Mouse (Mus musculus) CH12.LX (cell line): Measurements from ENCODE around the gene Riok2. TPM values are rescaled to one million over a fixed set of nuclear protein-coding genes. Genes with fewer than 3 reads are reported as not detected.
A peak's percentile ranks its signal among the peaks of the same experiment; 100 is the strongest.
"Not testable (repeated sequence)": the region's sequence is repeated elsewhere in the genome, so short reads cannot be mapped to it uniquely, and the experiment has no call there.

Source experiments
- DNase-seq: peaks from one replicate; pipeline ENCODE4 v3.0.0-alpha.2; 2013; ENCODE audit errors: extremely low read depth
- H3K27ac ChIP-seq: 2 replicates; pipeline ENCODE4 v1.5.1; 2012; ENCODE audit warnings: low read depth, mild to moderate bottlenecking, control low read depth, moderate library complexity; ENCODE audit not compliant: insufficient read depth
- H3K27me3 ChIP-seq: replicated peaks from 2 replicates; pipeline ENCODE3; 2012; ENCODE audit warnings: inconsistent platforms
- H3K36me3 ChIP-seq, 2 experiments: replicated peaks in 1 of 2; 2 replicates each; pipeline versions ENCODE3 to v1.6.1; 2012; ENCODE audit warnings: inconsistent platforms in 1 of 2, low read length in 1 of 2, mild to moderate bottlenecking in 1 of 2, mixed read lengths in 1 of 2, moderate library complexity in 1 of 2; ENCODE audit not compliant: control insufficient read depth in 1 of 2, insufficient read depth in 1 of 2
- H3K4me1 ChIP-seq, 2 experiments: 2 replicates each; pipeline ENCODE4 v1.6.1; 2012; ENCODE audit warnings: inconsistent platforms in 1 of 2, moderate library complexity in 1 of 2; ENCODE audit not compliant: insufficient read depth in 2 of 2, control insufficient read depth in 1 of 2
- H3K4me2 ChIP-seq: 2 replicates; pipeline ENCODE4 v1.6.1; 2012; ENCODE audit warnings: low read depth, mild to moderate bottlenecking, control low read depth; ENCODE audit not compliant: poor library complexity, insufficient read depth, severe bottlenecking
- H3K4me3 ChIP-seq, 3 experiments: fragments of 150-350 bp in 1 of 3; sonication (generic) in 1 of 3; replicated peaks in 1 of 3; 2 replicates each; pipeline versions ENCODE3 to v1.5.1; 2011 to 2012; ENCODE audit warnings: low read depth in 2 of 3, low read length in 2 of 3, mild to moderate bottlenecking in 2 of 3, moderate library complexity in 2 of 3, control low read depth in 1 of 3, improper control_type of control experiment in 1 of 3, inconsistent platforms in 1 of 3, mixed read lengths in 1 of 3; ENCODE audit not compliant: poor library complexity in 1 of 3
- H3K79me2 ChIP-seq: replicated peaks from 2 replicates; pipeline ENCODE4 v1.6.1; 2012; ENCODE audit warnings: mild to moderate bottlenecking, moderate library complexity; ENCODE audit not compliant: control insufficient read depth, poor library complexity, insufficient read depth, severe bottlenecking; ENCODE audit errors: extremely low read depth
- H3K9ac ChIP-seq: 2 replicates; pipeline ENCODE4 v1.6.1; 2012; ENCODE audit warnings: low read depth, mild to moderate bottlenecking, control low read depth, moderate library complexity; ENCODE audit not compliant: insufficient read depth
- H3K9me3 ChIP-seq: replicated peaks from 2 replicates; pipeline ENCODE3; 2012; ENCODE audit warnings: low read length, inconsistent platforms, mixed read lengths
- CHD2 ChIP-seq: IDR thresholded peaks from 2 replicates; pipeline ENCODE4 v1.6.1; 2011; ENCODE audit warnings: low read length, improper control_type of control experiment
- E2F4 ChIP-seq: IDR thresholded peaks from 2 replicates; pipeline ENCODE4 v1.6.1; 2011; ENCODE audit warnings: low read depth, low read length, improper control_type of control experiment; ENCODE audit not compliant: insufficient replicate concordance
- JUND ChIP-seq: conservative IDR thresholded peaks from 2 replicates; pipeline ENCODE4 v1.6.1; 2011; ENCODE audit warnings: low read depth, low read length, improper control_type of control experiment
- RAD21 ChIP-seq: IDR thresholded peaks from 2 replicates; pipeline ENCODE4 v1.6.1; 2011; ENCODE audit warnings: low read depth, mild to moderate bottlenecking, low read length, improper control_type of control experiment, moderate library complexity
- TBP ChIP-seq: conservative IDR thresholded peaks from 2 replicates; pipeline ENCODE4 v1.6.1; 2011; ENCODE audit warnings: low read depth, low read length, improper control_type of control experiment
- UBTF ChIP-seq: IDR thresholded peaks from 2 replicates; pipeline ENCODE4 v1.6.1; 2012; ENCODE audit warnings: low read depth, mild to moderate bottlenecking, inconsistent platforms, low read length, improper control_type of control experiment, moderate library complexity
- ZC3H11A ChIP-seq: IDR thresholded peaks from 2 replicates; pipeline ENCODE4 v1.6.1; 2012; ENCODE audit warnings: low read depth, mild to moderate bottlenecking, inconsistent platforms, low read length, improper control_type of control experiment
- ZKSCAN1 ChIP-seq: IDR thresholded peaks from 2 replicates; pipeline ENCODE4 v1.6.1; 2012; ENCODE audit warnings: low read depth, inconsistent platforms, low read length, improper control_type of control experiment, borderline replicate concordance
- ZMIZ1 ChIP-seq: IDR thresholded peaks from 2 replicates; pipeline ENCODE4 v1.6.1; 2012; ENCODE audit warnings: low read depth, mild to moderate bottlenecking, inconsistent platforms, low read length, improper control_type of control experiment
- dilution Hi-C: fragments of 300-500 bp; cut with MboI; formaldehyde crosslinking; loops from 2 replicates; pipeline ENCODE4 v1.14.3; 2020; ENCODE audit warnings: low sequenced_read_pairs; ENCODE audit not compliant: extremely low pct_unique_long_range_greater_than_20kb, extremely low pct_ligation_motif_present
- in situ Hi-C: fragments of 300-500 bp; cut with MboI; formaldehyde crosslinking; loops from 3 replicates; pipeline ENCODE4 v1.14.3; 2019; ENCODE audit warnings: low sequenced_read_pairs, low pct_ligation_motif_present, low pct_unique_long_range_greater_than_20kb, mixed read lengths
- polyA plus RNA-seq: library from polyadenylated mRNA; unstranded; fragments of >175 nt; gene quantifications from 2 replicates; pipeline ENCODE4 v1.2.1, GENCODE M21; 2012; ENCODE audit warnings: low read depth; ENCODE audit not compliant: insufficient read length
- total RNA-seq, 2 experiments: library from RNA; depleted of rRNA; stranded (reverse); fragments of 300-350 nt in 1 of 2; fragments of >200 nt in 1 of 2; gene quantifications; 2 replicates each; pipeline ENCODE4 v1.2.3; 2012 to 2014

Gene Riok2
- total and polyA plus RNA-seq, 3 experiments = 27.9 to 114 (median 78.4) TPM

DNA sequence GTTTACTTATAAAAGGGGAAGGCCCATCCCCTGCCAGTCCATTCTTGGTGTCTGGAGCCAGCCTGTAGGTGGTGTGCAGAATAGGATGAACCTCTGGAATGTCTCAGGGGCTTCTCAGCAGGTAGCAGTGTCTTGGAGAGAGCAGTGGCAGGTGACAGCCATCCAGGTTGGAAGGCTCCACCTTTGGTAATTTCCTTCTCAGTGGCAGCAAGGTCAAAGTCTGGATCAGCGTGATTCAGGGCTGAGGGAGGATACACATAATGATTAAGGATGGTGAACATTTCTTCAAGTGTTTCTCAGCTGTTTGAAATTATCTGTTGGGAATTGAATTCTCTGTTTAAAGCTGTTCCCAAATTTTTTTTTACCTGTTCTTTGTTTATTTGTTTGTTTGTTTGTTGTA lies 48.1 kb upstream of the Riok2 start:
- dilution Hi-C loops, H3K4me3 ChIP-seq, H3K4me1 ChIP-seq, H3K9me3 ChIP-seq, H3K79me2 ChIP-seq, H3K36me3 ChIP-seq, H3K9ac ChIP-seq, H3K27me3 ChIP-seq, H3K4me2 ChIP-seq, H3K27ac ChIP-seq, DNase-seq, in situ Hi-C loops: not testable (repeated sequence)

DNA sequence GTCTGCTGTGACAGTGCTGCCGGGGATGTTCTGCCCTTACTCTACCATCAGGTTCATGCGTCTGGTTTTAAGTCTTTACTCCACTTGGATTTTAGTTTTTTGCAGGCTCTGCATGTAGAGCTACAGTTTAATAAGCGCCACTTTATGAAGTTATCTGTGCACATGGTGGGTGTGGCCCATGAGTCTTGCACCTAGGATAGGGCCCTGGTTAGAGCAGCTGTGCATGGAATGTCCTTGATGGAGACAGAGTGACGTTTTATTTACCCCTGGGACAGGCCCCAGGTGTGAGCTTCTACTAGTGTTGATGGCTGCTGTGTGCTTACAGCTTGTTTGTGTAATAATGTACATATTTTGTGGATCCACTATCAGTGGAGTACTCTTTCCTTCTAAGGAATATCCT lies 47.5 kb upstream of the Riok2 start:
- no peak overlapping the region for H3K4me3 ChIP-seq
- no peaks in the 10 kb centered on the region for H3K27me3 ChIP-seq
- H3K9me3 ChIP-seq = no peaks in the 10 kb centered on the region
- H3K79me2 ChIP-seq = no peaks in the 10 kb centered on the region
- no peak overlapping the region for H3K9ac ChIP-seq
- no peak overlapping the region for H3K4me2 ChIP-seq
- H3K36me3 ChIP-seq = no peaks in the 10 kb centered on the region
- no peaks in the 10 kb centered on the region; a peak in 1 of 4 replicates for H3K4me1 ChIP-seq
- DNase-seq = no peak
- in situ Hi-C loops (no loop called here), dilution Hi-C loops (no loop called here)
- no peak overlapping the region for H3K27ac ChIP-seq
- TF ChIP-seq ZMIZ1 (no peak), CHD2 (no peak), ZKSCAN1 (no peak), E2F4 (no peak), RAD21 (no peak), JUND (no peak), TBP (no peak), UBTF (no peak), ZC3H11A (no peak)

GRCm38 (mm10) chr17:17345374-17346183 lies 28.5 kb upstream of the Riok2 start:
- H3K9me3 ChIP-seq, H3K4me3 ChIP-seq, H3K27me3 ChIP-seq, H3K4me1 ChIP-seq, H3K27ac ChIP-seq, H3K36me3 ChIP-seq, H3K79me2 ChIP-seq, dilution Hi-C loops, DNase-seq, in situ Hi-C loops, H3K9ac ChIP-seq, H3K4me2 ChIP-seq: not testable (repeated sequence)

DNA sequence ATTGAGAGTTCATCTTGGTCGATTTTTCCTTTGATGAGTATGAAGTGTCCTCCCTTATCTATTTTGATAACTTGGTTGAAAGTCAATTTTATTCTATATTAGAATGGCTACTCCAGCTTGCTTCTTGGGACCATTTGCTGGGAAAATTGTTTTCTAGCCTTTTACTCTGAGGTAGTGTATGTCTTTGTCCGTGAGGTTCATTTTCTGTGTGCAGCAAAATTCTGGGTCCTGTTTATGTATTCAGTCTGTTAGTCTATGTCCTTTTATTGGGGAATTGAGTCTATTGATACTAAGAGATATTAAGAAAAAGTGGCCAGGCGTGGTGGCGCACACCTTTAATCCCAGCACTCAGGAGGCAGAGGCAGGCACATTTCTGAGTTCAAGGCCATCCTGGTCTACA lies 27.8 kb upstream of the Riok2 start:
- H3K4me2 ChIP-seq = peak overlapping the region; percentile 13; the same call in 1 of the 2 replicates
- H3K9me3 ChIP-seq, H3K9ac ChIP-seq, H3K27me3 ChIP-seq, dilution Hi-C loops, H3K36me3 ChIP-seq, DNase-seq, H3K79me2 ChIP-seq, H3K4me3 ChIP-seq, in situ Hi-C loops, H3K4me1 ChIP-seq, H3K27ac ChIP-seq: not testable (repeated sequence)
